In the genomic region with DNA sequence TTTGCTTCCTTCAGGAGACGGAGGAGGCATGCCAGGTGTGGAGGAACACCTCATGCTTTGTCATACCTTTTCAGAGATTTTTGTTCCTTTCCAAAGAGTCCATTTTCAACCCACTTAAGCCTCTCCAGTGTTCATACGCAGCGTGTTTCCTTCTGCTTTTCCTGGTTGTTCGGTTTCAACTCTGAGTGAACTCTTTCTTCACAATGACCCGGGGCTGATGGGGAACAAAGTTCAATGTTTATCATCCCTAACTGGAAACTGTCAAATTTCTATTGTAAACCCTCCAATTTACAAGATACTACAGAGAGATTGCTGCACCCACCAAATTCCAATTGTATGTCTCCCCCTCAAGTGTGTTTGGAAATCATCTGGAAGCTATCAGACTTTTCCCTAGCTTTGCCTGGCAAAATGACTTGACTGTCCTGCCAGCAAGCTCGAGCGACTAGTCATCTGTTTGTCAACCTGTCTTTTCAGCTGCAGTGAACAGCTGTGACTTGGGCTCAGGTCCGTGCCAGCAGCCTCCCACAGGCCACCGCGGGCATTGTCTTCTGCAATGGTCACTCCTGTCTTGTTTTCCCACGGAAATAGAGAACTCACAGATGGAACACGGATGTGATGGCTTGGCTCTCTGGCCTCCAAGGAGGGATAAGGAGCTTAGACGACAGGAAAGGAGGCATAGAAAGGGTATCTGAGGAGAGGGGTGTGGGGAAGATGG, we compare ENCODE assay signal across 10 mouse cellular contexts. TPM values are rescaled to one million over a fixed set of nuclear protein-coding genes. Genes with fewer than 3 reads are reported as not detected.
DNase-seq lines count a peak whose midpoint lies in the region; ATAC-seq and TF ChIP-seq lines count a peak whose summit lies in the region.
"Had no signal": no experiment of that assay in that cellular context is flagged by ENCODE, and none has a peak within 500 bp of the region (broad histone marks: within the 10 kb centered on the region; RNA-seq: fewer than 3 reads in every experiment).

No protein-coding gene starts in this region.

- TF ChIP-seq EP300 in heart, postnatal 0 days (IDR thresholded peaks at IDR 0.05; ENCODE audit: low read depth), result no peak

- WGBS in embryonic facial prominence, embryonic 14.5 days, result 40% methylated on average over 13 of the region's 13 CpGs
- WGBS in heart, postnatal 0 days, result 44% methylated on average over 13 of the region's 13 CpGs
- 69% methylated on average over 13 of the region's 13 CpGs for WGBS in hindbrain, embryonic 16.5 days

- TF ChIP-seq CTCF in heart, postnatal 0 days (IDR thresholded peaks at IDR 0.05; ENCODE audit: low read depth), result 0 out of 2 replicates have a peak, but pooled peaks have one; percentile 7

- H3K36me3 ChIP-seq in embryonic facial prominence, embryonic 14.5 days (ENCODE audit: control insufficient read depth, insufficient read depth, low read length), result no peaks in the 10 kb centered on the region
- no peaks in the 10 kb centered on the region for H3K36me3 ChIP-seq in heart, postnatal 0 days (replicated peaks; ENCODE audit: control insufficient read depth, insufficient read depth, low read length)
- H3K36me3 ChIP-seq in hindbrain, embryonic 16.5 days (ENCODE audit: control insufficient read depth, insufficient read depth, low read length), result no peaks in the 10 kb centered on the region
- H3K36me3 ChIP-seq: limb, embryonic 15.5 days had no signal

- DNase-seq in kidney, postnatal 10 days, result peak; percentile 29
- DNase-seq in kidney, adult 9 months, result no peak
- DNase-seq in embryonic facial prominence, embryonic 14.5 days (ENCODE audit: low spot score), result peak; percentile 57
- DNase-seq in heart, postnatal 0 days (ENCODE audit: low spot score), result peak; percentile 51
- peak; percentile 39 for DNase-seq in lung, postnatal 25 days (ENCODE audit: low spot score)
- DNase-seq in thymus, adult 18-20 months, result no peak
- no peak for DNase-seq in kidney, adult 8-10 months

- no peak overlapping the region for H3K4me2 ChIP-seq in embryonic facial prominence, embryonic 14.5 days (ENCODE audit: low read depth, low read length)
- no peak overlapping the region for H3K4me2 ChIP-seq in heart, postnatal 0 days (ENCODE audit: low read depth, low read length)
- H3K4me2 ChIP-seq in hindbrain, embryonic 16.5 days (ENCODE audit: low read length), result no peak overlapping the region
- H3K4me2 ChIP-seq: limb, embryonic 15.5 days had no signal

- no peaks in the 10 kb centered on the region for H3K9me3 ChIP-seq in embryonic facial prominence, embryonic 14.5 days (ENCODE audit: control insufficient read depth, low read length)
- no peaks in the 10 kb centered on the region for H3K9me3 ChIP-seq in heart, postnatal 0 days (replicated peaks; ENCODE audit: control insufficient read depth, low read length)
- no peaks in the 10 kb centered on the region for H3K9me3 ChIP-seq in hindbrain, embryonic 16.5 days (ENCODE audit: control insufficient read depth, low read length)
- H3K9me3 ChIP-seq: limb, embryonic 15.5 days had no signal

- H3K4me1 ChIP-seq in embryonic facial prominence, embryonic 14.5 days (ENCODE audit: control insufficient read depth, insufficient read depth, low read length), result no peaks in the 10 kb centered on the region
- H3K4me1 ChIP-seq in heart, postnatal 0 days (ENCODE audit: control insufficient read depth, insufficient read depth), result peaks cover 6% of the 10 kb centered on the region
- H3K4me1 ChIP-seq in hindbrain, embryonic 16.5 days (ENCODE audit: control insufficient read depth, insufficient read depth, low read depth, low read length), result no peaks in the 10 kb centered on the region

- H3K27ac ChIP-seq in embryonic facial prominence, embryonic 14.5 days (replicated peaks; ENCODE audit: low read depth, low read length), result no peak overlapping the region
- peak overlapping the region; percentile 51 for H3K27ac ChIP-seq in heart, postnatal 0 days (ENCODE audit: low read depth)
- no peak overlapping the region for H3K27ac ChIP-seq in hindbrain, embryonic 16.5 days (ENCODE audit: low read depth, low read length)
- H3K27ac ChIP-seq: limb, embryonic 15.5 days had no signal

- no peak for ATAC-seq in embryonic facial prominence, embryonic 14.5 days (ENCODE audit: low read depth)
- peak; percentile 56 for ATAC-seq in heart, postnatal 0 days (ENCODE audit: insufficient read depth, low read depth)
- ATAC-seq in hindbrain, embryonic 16.5 days, result no peak

- H3K4me3 ChIP-seq in embryonic facial prominence, embryonic 14.5 days (ENCODE audit: low read depth, low read length), result no peak overlapping the region
- no peak overlapping the region for H3K4me3 ChIP-seq in heart, postnatal 0 days (ENCODE audit: low read depth, low read length)
- H3K4me3 ChIP-seq in hindbrain, embryonic 16.5 days (ENCODE audit: low read length), result no peak overlapping the region
- H3K4me3 ChIP-seq: limb, embryonic 15.5 days had no signal

- no peaks in the 10 kb centered on the region for H3K27me3 ChIP-seq in embryonic facial prominence, embryonic 14.5 days (replicated peaks; ENCODE audit: control insufficient read depth, insufficient read depth, low read length)
- H3K27me3 ChIP-seq in heart, postnatal 0 days (ENCODE audit: control insufficient read depth, insufficient read depth, low read length), result no peaks in the 10 kb centered on the region
- H3K27me3 ChIP-seq in hindbrain, embryonic 16.5 days (replicated peaks; ENCODE audit: control insufficient read depth, insufficient read depth, low read length), result no peaks in the 10 kb centered on the region
- H3K27me3 ChIP-seq: limb, embryonic 15.5 days had no signal

- no peak overlapping the region for H3K9ac ChIP-seq in embryonic facial prominence, embryonic 14.5 days (ENCODE audit: low read depth, low read length)
- H3K9ac ChIP-seq in heart, postnatal 0 days (replicated peaks; ENCODE audit: low read depth, low read length), result no peak overlapping the region
- H3K9ac ChIP-seq in hindbrain, embryonic 16.5 days (ENCODE audit: low read depth, low read length), result no peak overlapping the region
- H3K9ac ChIP-seq: limb, embryonic 15.5 days had no signal

RNA-seq across cellular contexts. Expression of gene Tmem212, which starts 3.0 kb away (rescaled TPM):
- polyA plus RNA-seq in embryonic facial prominence, embryonic 14.5 days (2014; fragmentation: Nextera tagmentation; extraction: Ambion mirVana), result 4.8 TPM in 1 of 2 replicates, not detected in the other
- 1.1 TPM in 1 of 2 replicates, not detected in the other for total RNA-seq in heart, postnatal 0 days (2014; rRNA removed; ENCODE audit: low replicate concordance)
- polyA plus RNA-seq in heart, postnatal 0 days (2015; fragmentation: Nextera tagmentation; extraction: Ambion mirVana), result 1.5 TPM in 1 of 2 replicates, not detected in the other
- 0.23 and 0.31 TPM in 2 replicates for polyA plus RNA-seq in hindbrain, embryonic 16.5 days (2015; fragmentation: Nextera tagmentation; extraction: Ambion mirVana)
- total RNA-seq: ES-E14 had no signal
- polyA plus RNA-seq: limb, embryonic 15.5 days had no signal

RNA-seq across cellular contexts. Expression of gene Pld1, which starts 39.3 kb away (rescaled TPM):
- polyA plus RNA-seq in embryonic facial prominence, embryonic 14.5 days (2014; fragmentation: Nextera tagmentation; extraction: Ambion mirVana), result 7.7 and 8.6 TPM in 2 replicates
- 7.6 and 16.7 TPM in 2 replicates for total RNA-seq in heart, postnatal 0 days (2014; rRNA removed; ENCODE audit: low replicate concordance)
- polyA plus RNA-seq in heart, postnatal 0 days (2015; fragmentation: Nextera tagmentation; extraction: Ambion mirVana), result 5.0 and 5.7 TPM in 2 replicates
- 5.9 and 6.3 TPM in 2 replicates for polyA plus RNA-seq in hindbrain, embryonic 16.5 days (2015; fragmentation: Nextera tagmentation; extraction: Ambion mirVana)

Comparison
In these comparisons a context has a peak if more than half of its experiments do, and no peak if none do; other contexts are left out.
1. DNase-seq: peak in kidney, postnatal 10 days (single experiment), embryonic facial prominence, embryonic 14.5 days (single experiment), heart, postnatal 0 days (single experiment) and lung, postnatal 25 days (single experiment); none in kidney, adult 9 months (single experiment), thymus, adult 18-20 months (0 of 2) and kidney, adult 8-10 months (0 of 2).